Mouse (Mus musculus) thymus, adult 2 months (tissue): Measurements from ENCODE around the gene Nfkbiz. TPM values are rescaled to one million over a fixed set of nuclear protein-coding genes. Genes with fewer than 3 reads are reported as not detected.
"Not testable (repeated sequence)": the region's sequence is repeated elsewhere in the genome, so short reads cannot be mapped to it uniquely, and the experiment has no call there.

Experiments used
- DNase-seq: peaks from one replicate; pipeline ENCODE4 v3.0.0; 2021
- H3K27ac ChIP-seq: fragments of 200-500 bp; 2 replicates; pipeline ENCODE4 v1.5.1; 2012; ENCODE audit warnings: low read length, control low read depth; ENCODE audit not compliant: control insufficient read depth, insufficient read depth
- H3K27me3 ChIP-seq: fragments of 200-500 bp; 2 replicates; pipeline ENCODE4 v1.6.1; 2012; ENCODE audit warnings: mild to moderate bottlenecking, low read length, moderate library complexity, mixed read lengths; ENCODE audit not compliant: control insufficient read depth, insufficient read depth
- H3K36me3 ChIP-seq: fragments of 200-500 bp; 2 replicates; pipeline ENCODE4 v1.6.1; 2012; ENCODE audit warnings: mild to moderate bottlenecking, low read length, moderate library complexity; ENCODE audit not compliant: control insufficient read depth, insufficient read depth
- H3K4me1 ChIP-seq: fragments of 200-500 bp; replicated peaks from 2 replicates; pipeline ENCODE4 v1.6.1; 2012; ENCODE audit warnings: low read length; ENCODE audit not compliant: control insufficient read depth, insufficient read depth
- H3K4me3 ChIP-seq: fragments of 200-500 bp; 2 replicates; pipeline ENCODE4 v1.5.1; 2012; ENCODE audit warnings: mild to moderate bottlenecking, low read length, control low read depth, moderate library complexity; ENCODE audit not compliant: control insufficient read depth, insufficient read depth
- CTCF ChIP-seq: fragments of 200-500 bp; IDR thresholded peaks from 2 replicates; pipeline ENCODE4 v1.5.1; 2012; ENCODE audit warnings: mild to moderate bottlenecking, control low read depth, low read length, moderate library complexity, borderline replicate concordance; ENCODE audit not compliant: control insufficient read depth, poor library complexity, insufficient read depth; ENCODE audit errors: extremely low read depth
- POLR2A ChIP-seq: fragments of 200-500 bp; IDR thresholded peaks from 2 replicates; pipeline ENCODE4 v1.6.1; 2012; ENCODE audit warnings: mild to moderate bottlenecking, low read length, control low read depth, moderate library complexity; ENCODE audit not compliant: control insufficient read depth, poor library complexity, insufficient read depth; ENCODE audit errors: extremely low read depth
- WGBS: fragments of 180-500 bp; shearing (Covaris S2); methylation state at CpG from one replicate; pipeline ENCODE4 v1.1.7; 2018; 5-methylcytosine and 5-hydroxymethylcytosine counted together
- polyA plus RNA-seq: library from polyadenylated mRNA; depleted of rRNA; stranded (reverse); fragments of >200 nt; gene quantifications from 2 replicates; pipeline ENCODE4 v1.2.3, GENCODE M21; 2012

The Nfkbiz gene
- polyA plus RNA-seq, 1 experiment = 21.1 TPM

GRCm38 (mm10) chr16:55861104-55861503, 22.4 kb upstream of the Nfkbiz start:
- Histone ChIP-seq H3K4me1 (no peaks in the 10 kb centered on the region), H3K27me3 (no peaks in the 10 kb centered on the region), H3K4me3 (no peak overlapping the region), H3K36me3 (peaks cover 4% of the 10 kb centered on the region; the same call in 1 of the 2 replicates), H3K27ac (no peak overlapping the region)
- TF ChIP-seq POLR2A = no peak
- no peak for TF ChIP-seq CTCF
- DNase-seq = no peak
- WGBS = 94% methylated on average over 3 of the region's 3 CpGs

- not testable (repeated sequence) for H3K27ac ChIP-seq, H3K36me3 ChIP-seq, H3K4me3 ChIP-seq, H3K4me1 ChIP-seq, H3K27me3 ChIP-seq, DNase-seq
- 96% methylated on average over 4 of the region's 4 CpGs for WGBS
These were observed 20.7 kb upstream of the Nfkbiz start for GRCm38 (mm10) chr16:55859421-55859820.

GRCm38 (mm10) chr16:55858465-55858864, 19.8 kb upstream of the Nfkbiz start:
- peak; percentile 82 for DNase-seq
- Histone ChIP-seq H3K4me3 (no peak overlapping the region), H3K4me1 (no peaks in the 10 kb centered on the region), H3K36me3 (peaks cover 4% of the 10 kb centered on the region; the same call in 1 of the 2 replicates), H3K27me3 (no peaks in the 10 kb centered on the region), H3K27ac (no peak overlapping the region)
- WGBS = 73% methylated on average over 6 of the region's 6 CpGs
- TF ChIP-seq POLR2A (no peak), CTCF (peak; percentile 67; the same call in 1 of the 2 replicates)

- TF ChIP-seq CTCF (no peak), POLR2A (no peak)
- WGBS = 67% methylated on average over 19 of the region's 19 CpGs
- H3K4me3 ChIP-seq = no peak overlapping the region
- H3K36me3 ChIP-seq = no peaks in the 10 kb centered on the region; the same call in 1 of the 2 replicates
- H3K27me3 ChIP-seq = no peaks in the 10 kb centered on the region
- H3K27ac ChIP-seq = no peak overlapping the region
- DNase-seq = peak; percentile 78
- no peaks in the 10 kb centered on the region for H3K4me1 ChIP-seq
These were observed 14.4 kb upstream of the Nfkbiz start for GRCm38 (mm10) chr16:55852943-55853727.

GRCm38 (mm10) chr16:55852515-55852914, 13.8 kb upstream of the Nfkbiz start:
- H3K27ac ChIP-seq = no peak overlapping the region
- 88% methylated on average over 4 of the region's 4 CpGs for WGBS
- H3K4me3 ChIP-seq = no peak overlapping the region
- no peaks in the 10 kb centered on the region for H3K27me3 ChIP-seq
- no peaks in the 10 kb centered on the region; the same call in 1 of the 2 replicates for H3K36me3 ChIP-seq
- no peaks in the 10 kb centered on the region for H3K4me1 ChIP-seq
- TF ChIP-seq CTCF (no peak), POLR2A (no peak)
- no peak for DNase-seq

- Histone ChIP-seq H3K4me3 (no peak overlapping the region), H3K27me3 (no peaks in the 10 kb centered on the region), H3K27ac (no peak overlapping the region), H3K36me3 (no peaks in the 10 kb centered on the region; the same call in 1 of the 2 replicates), H3K4me1 (no peaks in the 10 kb centered on the region)
- TF ChIP-seq CTCF = no peak
- no peak for TF ChIP-seq POLR2A
- DNase-seq = no peak
- 95% methylated on average over 3 of the region's 3 CpGs for WGBS
These were observed 11.8 kb upstream of the Nfkbiz start for GRCm38 (mm10) chr16:55850485-55850884.

GRCm38 (mm10) chr16:55847679-55848078, 9.0 kb upstream of the Nfkbiz start:
- no peak overlapping the region for H3K4me3 ChIP-seq

More at GRCm38 (mm10) chr16:55847679-55848078, 9.0 kb upstream of the Nfkbiz start:
- H3K4me1 ChIP-seq = no peaks in the 10 kb centered on the region
- H3K27ac ChIP-seq = no peak overlapping the region
- no peaks in the 10 kb centered on the region for H3K27me3 ChIP-seq
- 90% methylated on average over 8 of the region's 8 CpGs for WGBS
- H3K36me3 ChIP-seq = peaks cover 8% of the 10 kb centered on the region
- DNase-seq = no peak
- TF ChIP-seq CTCF = no peak
- TF ChIP-seq POLR2A = no peak
